Mouse (Mus musculus): Measurements from ENCODE around the gene Acr.

DNA sequence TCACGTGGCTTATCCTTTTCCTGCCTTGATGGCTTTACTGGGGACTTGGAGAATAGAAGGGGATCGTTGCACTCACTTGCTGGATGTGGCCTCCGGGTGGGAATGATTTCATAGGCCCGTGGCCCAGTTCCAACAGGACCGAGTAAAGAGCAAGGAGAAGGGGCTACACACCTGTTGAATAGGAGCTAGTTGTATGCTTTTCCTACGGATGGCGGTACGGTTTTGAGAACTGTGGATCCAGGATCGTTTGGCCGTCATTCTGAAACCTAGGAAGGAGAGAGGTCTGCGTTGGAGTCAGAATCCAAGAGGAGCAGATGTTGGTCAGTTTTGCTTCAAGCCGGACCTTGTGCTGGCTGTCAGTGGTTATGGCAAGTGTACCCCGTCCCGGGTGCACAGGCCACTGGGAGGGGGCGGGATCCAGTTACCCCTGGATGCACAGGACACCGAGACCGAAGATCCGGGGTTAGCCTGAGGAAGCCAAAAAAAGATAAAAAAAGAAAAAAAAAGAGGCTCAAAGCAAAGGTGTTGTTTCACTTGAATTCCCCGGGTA, 41.3 kb upstream of the Acr start:
- TF ChIP-seq CTCF (IDR thresholded peaks at IDR 0.05; ENCODE audit: low read depth, low read length) = no peak
- TF ChIP-seq POLR2A (IDR thresholded peaks at IDR 0.05; ENCODE audit: extremely low read depth, insufficient read depth, low read length) = no peak

Measured in liver, adult 2 months (tissue).